Mouse (Mus musculus) MEL (cell line): ENCODE data around the gene Slc6a9. TPM values are rescaled to one million over a fixed set of nuclear protein-coding genes. Genes with fewer than 3 reads are reported as not detected.
A peak's percentile ranks its signal among the peaks of the same experiment; 100 is the strongest.

Source experiments
- DNase-seq: peaks from one replicate; pipeline ENCODE4 v3.0.0; 2011; ENCODE audit warnings: low read depth, low spot score
- H3K27ac ChIP-seq: 2 replicates; pipeline ENCODE4 v1.5.1; 2012; ENCODE audit warnings: low read depth, mild to moderate bottlenecking, control low read depth, low read length, moderate library complexity; ENCODE audit not compliant: control insufficient read depth
- H3K27me3 ChIP-seq, 2 experiments: fragments of 150-350 bp in 1 of 2; sonication (generic) in 1 of 2; 2 replicates each; pipeline ENCODE4 v1.6.1; 2012; ENCODE audit warnings: low read length in 2 of 2, mild to moderate bottlenecking in 2 of 2, improper control_type of control experiment in 1 of 2, moderate library complexity in 1 of 2; ENCODE audit not compliant: insufficient read depth in 2 of 2, control insufficient read depth in 1 of 2
- H3K36me3 ChIP-seq, 2 experiments: 2 replicates each; pipeline ENCODE4 v1.6.1; 2012 to 2014; ENCODE audit warnings: low read length in 2 of 2, improper control_type of control experiment in 1 of 2, inconsistent platforms in 1 of 2, mild to moderate bottlenecking in 1 of 2; ENCODE audit not compliant: insufficient read depth in 2 of 2, control insufficient read depth in 1 of 2
- H3K4me1 ChIP-seq, 2 experiments: fragments of 150-350 bp in 1 of 2; sonication (generic) in 1 of 2; 2 replicates each; pipeline ENCODE4 v1.6.1; 2012; ENCODE audit warnings: low read length in 2 of 2, improper control_type of control experiment in 1 of 2, mild to moderate bottlenecking in 1 of 2; ENCODE audit not compliant: insufficient read depth in 2 of 2, control insufficient read depth in 1 of 2
- H3K4me3 ChIP-seq, 2 experiments: fragments of 150-350 bp in 1 of 2; sonication (generic) in 1 of 2; 2 replicates each; pipeline ENCODE4 v1.5.1; 2012; ENCODE audit warnings: low read depth in 2 of 2, low read length in 2 of 2, mild to moderate bottlenecking in 2 of 2, moderate library complexity in 2 of 2, control low read depth in 1 of 2, improper control_type of control experiment in 1 of 2; ENCODE audit not compliant: control insufficient read depth in 1 of 2, insufficient read depth in 1 of 2
- H3K79me2 ChIP-seq: 2 replicates; pipeline ENCODE4 v1.6.1; 2012; ENCODE audit warnings: mild to moderate bottlenecking, low read length, moderate library complexity; ENCODE audit not compliant: control insufficient read depth, poor library complexity, insufficient read depth
- H3K9ac ChIP-seq: 2 replicates; pipeline ENCODE4 v1.6.1; 2012; ENCODE audit warnings: low read depth, mild to moderate bottlenecking, control low read depth, low read length, moderate library complexity; ENCODE audit not compliant: control insufficient read depth, poor library complexity, severe bottlenecking
- H3K9me3 ChIP-seq: fragments of 150-350 bp; sonication (generic); replicated peaks from 2 replicates; pipeline ENCODE4 v1.6.1; 2012; ENCODE audit warnings: mild to moderate bottlenecking, low read length, improper control_type of control experiment, moderate library complexity; ENCODE audit not compliant: insufficient read depth
- BHLHE40 ChIP-seq: IDR thresholded peaks from 2 replicates; pipeline ENCODE4 v1.6.1; 2012; ENCODE audit warnings: low read depth, mild to moderate bottlenecking, inconsistent platforms, low read length, improper control_type of control experiment, borderline replicate concordance
- CHD1 ChIP-seq: IDR thresholded peaks from 2 replicates; pipeline ENCODE4 v1.6.1; 2012; ENCODE audit warnings: low read depth, mild to moderate bottlenecking, inconsistent platforms, low read length, improper control_type of control experiment
- CTCF ChIP-seq, 3 experiments: IDR thresholded peaks in 2 of 3; conservative IDR thresholded peaks in 1 of 3; 2 replicates each; pipeline ENCODE4 v1.5.1; 2011 to 2012; ENCODE audit warnings: low read length in 3 of 3, low read depth in 2 of 3, mild to moderate bottlenecking in 2 of 3, improper control_type of control experiment in 1 of 3, inconsistent platforms in 1 of 3, mixed read lengths in 1 of 3, moderate library complexity in 1 of 3; ENCODE audit not compliant: control insufficient read depth in 1 of 3, insufficient read depth in 1 of 3, poor library complexity in 1 of 3, severe bottlenecking in 1 of 3
- E2F4 ChIP-seq: IDR thresholded peaks from 2 replicates; pipeline ENCODE4 v1.6.1; 2011; ENCODE audit warnings: low read depth, low read length, improper control_type of control experiment, borderline replicate concordance
- ELF1 ChIP-seq: IDR thresholded peaks from 2 replicates; pipeline ENCODE4 v1.6.1; 2014; ENCODE audit warnings: low read depth, mild to moderate bottlenecking, inconsistent platforms, low read length, improper control_type of control experiment, moderate library complexity
- EP300 ChIP-seq, 2 experiments: IDR thresholded peaks; 2 replicates each; pipeline ENCODE4 v1.6.1; 2011; ENCODE audit warnings: improper control_type of control experiment in 2 of 2, low read length in 2 of 2, low read depth in 1 of 2, mild to moderate bottlenecking in 1 of 2
- ETS1 ChIP-seq: IDR thresholded peaks from 2 replicates; pipeline ENCODE4 v1.6.1; 2012; ENCODE audit warnings: low read depth, mild to moderate bottlenecking, inconsistent platforms, low read length, improper control_type of control experiment, moderate library complexity
- GABPA ChIP-seq: IDR thresholded peaks from 2 replicates; pipeline ENCODE4 v1.6.1; 2012; ENCODE audit warnings: low read depth, mild to moderate bottlenecking, inconsistent platforms, low read length, improper control_type of control experiment, moderate library complexity
- GATA1 ChIP-seq: IDR thresholded peaks from 2 replicates; pipeline ENCODE4 v1.6.1; 2011; ENCODE audit warnings: low read depth, low read length, improper control_type of control experiment
- HCFC1 ChIP-seq: IDR thresholded peaks from 2 replicates; pipeline ENCODE4 v1.6.1; 2012; ENCODE audit warnings: low read depth, mild to moderate bottlenecking, inconsistent platforms, low read length, improper control_type of control experiment, moderate library complexity
- JUND ChIP-seq: IDR thresholded peaks from 2 replicates; pipeline ENCODE4 v1.6.1; 2011; ENCODE audit warnings: low read depth, mild to moderate bottlenecking, improper control_type of control experiment, low read length
- KAT2A ChIP-seq: conservative IDR thresholded peaks from 2 replicates; pipeline ENCODE4 v1.6.1; 2012; ENCODE audit warnings: low read depth, low read length, improper control_type of control experiment, inconsistent platforms
- MAFK ChIP-seq: IDR thresholded peaks from 2 replicates; pipeline ENCODE4 v1.6.1; 2011; ENCODE audit warnings: low read depth, mild to moderate bottlenecking, low read length, improper control_type of control experiment, borderline replicate concordance
- MAZ ChIP-seq: IDR thresholded peaks from 2 replicates; pipeline ENCODE4 v1.6.1; 2012; ENCODE audit warnings: low read depth, mild to moderate bottlenecking, inconsistent platforms, low read length, improper control_type of control experiment
- MEF2A ChIP-seq: IDR thresholded peaks from 2 replicates; pipeline ENCODE4 v1.6.1; 2014; ENCODE audit warnings: low read depth, mild to moderate bottlenecking, inconsistent platforms, low read length, improper control_type of control experiment; ENCODE audit not compliant: poor library complexity, insufficient replicate concordance, severe bottlenecking; ENCODE audit errors: extremely low read depth
- MXI1 ChIP-seq: IDR thresholded peaks from 2 replicates; pipeline ENCODE4 v1.6.1; 2011; ENCODE audit warnings: mild to moderate bottlenecking, low read depth, low read length, improper control_type of control experiment
- MYC ChIP-seq: IDR thresholded peaks from 2 replicates; pipeline ENCODE4 v1.6.1; 2011; ENCODE audit warnings: low read depth, mild to moderate bottlenecking, low read length, improper control_type of control experiment, moderate library complexity
- NELFE ChIP-seq: IDR thresholded peaks from 2 replicates; pipeline ENCODE4 v1.6.1; 2011; ENCODE audit warnings: low read depth, low read length, improper control_type of control experiment
- NRF1 ChIP-seq: IDR thresholded peaks from 2 replicates; pipeline ENCODE4 v1.6.1; 2014; ENCODE audit warnings: low read depth, mild to moderate bottlenecking, inconsistent platforms, low read length, improper control_type of control experiment, moderate library complexity; ENCODE audit not compliant: poor library complexity, insufficient read depth, severe bottlenecking
- POLR2A ChIP-seq, 2 experiments: IDR thresholded peaks; 2 replicates each; pipeline ENCODE4 v1.6.1; 2011 to 2012; ENCODE audit warnings: low read length in 2 of 2, mild to moderate bottlenecking in 2 of 2, control low read depth in 1 of 2, improper control_type of control experiment in 1 of 2, low read depth in 1 of 2, moderate library complexity in 1 of 2; ENCODE audit not compliant: control insufficient read depth in 1 of 2, insufficient read depth in 1 of 2, poor library complexity in 1 of 2
- POLR2AphosphoS2 ChIP-seq: IDR thresholded peaks from 2 replicates; pipeline ENCODE4 v1.6.1; 2011; ENCODE audit warnings: low read length, improper control_type of control experiment
- POLR2AphosphoS5 ChIP-seq: IDR thresholded peaks from 2 replicates; pipeline ENCODE4 v1.6.1; 2012; ENCODE audit warnings: low read depth, borderline replicate concordance, mild to moderate bottlenecking, inconsistent platforms, low read length, moderate library complexity, mixed read lengths
- RAD21 ChIP-seq: IDR thresholded peaks from 2 replicates; pipeline ENCODE4 v1.6.1; 2011; ENCODE audit warnings: mild to moderate bottlenecking, low read depth, low read length, improper control_type of control experiment
- RCOR1 ChIP-seq: IDR thresholded peaks from 2 replicates; pipeline ENCODE4 v1.6.1; 2012; ENCODE audit warnings: low read depth, mild to moderate bottlenecking, inconsistent platforms, low read length, improper control_type of control experiment
- SIN3A ChIP-seq: IDR thresholded peaks from 2 replicates; pipeline ENCODE4 v1.6.1; 2012; ENCODE audit warnings: low read length, improper control_type of control experiment, inconsistent platforms
- SMC3 ChIP-seq: IDR thresholded peaks from 2 replicates; pipeline ENCODE4 v1.6.1; 2011; ENCODE audit warnings: low read depth, low read length, improper control_type of control experiment
- TAL1 ChIP-seq: IDR thresholded peaks from 2 replicates; pipeline ENCODE4 v1.6.1; 2012; ENCODE audit warnings: mild to moderate bottlenecking, inconsistent platforms, low read length, moderate library complexity, mixed read lengths
- TBP ChIP-seq: IDR thresholded peaks from 2 replicates; pipeline ENCODE4 v1.8.0; 2011; ENCODE audit warnings: low read depth, low read length, improper control_type of control experiment
- TCF12 ChIP-seq: IDR thresholded peaks from 2 replicates; pipeline ENCODE4 v1.6.1; 2014; ENCODE audit warnings: low read depth, mild to moderate bottlenecking, inconsistent platforms, low read length, improper control_type of control experiment, moderate library complexity
- UBTF ChIP-seq: IDR thresholded peaks from 2 replicates; pipeline ENCODE4 v1.6.1; 2012; ENCODE audit warnings: low read depth, mild to moderate bottlenecking, inconsistent platforms, low read length, improper control_type of control experiment, moderate library complexity, borderline replicate concordance; ENCODE audit not compliant: insufficient read depth
- USF1 ChIP-seq: IDR thresholded peaks from 2 replicates; pipeline ENCODE4 v1.6.1; 2014; ENCODE audit warnings: low read depth, mild to moderate bottlenecking, inconsistent platforms, low read length, improper control_type of control experiment, moderate library complexity
- USF2 ChIP-seq, 2 experiments: IDR thresholded peaks; 2 replicates each; pipeline ENCODE4 v1.6.1; 2011 to 2012; ENCODE audit warnings: improper control_type of control experiment in 2 of 2, low read length in 2 of 2, borderline replicate concordance in 1 of 2, inconsistent platforms in 1 of 2, low read depth in 1 of 2, mild to moderate bottlenecking in 1 of 2; ENCODE audit not compliant: insufficient read depth in 1 of 2
- ZC3H11A ChIP-seq: IDR thresholded peaks from 2 replicates; pipeline ENCODE4 v1.6.1; 2012; ENCODE audit warnings: low read depth, mild to moderate bottlenecking, inconsistent platforms, low read length, improper control_type of control experiment
- ZKSCAN1 ChIP-seq: IDR thresholded peaks from 2 replicates; pipeline ENCODE4 v1.6.1; 2012; ENCODE audit warnings: low read depth, mild to moderate bottlenecking, inconsistent platforms, low read length, improper control_type of control experiment, moderate library complexity
- ZMIZ1 ChIP-seq: IDR thresholded peaks from 2 replicates; pipeline ENCODE4 v1.6.1; 2012; ENCODE audit warnings: low read depth, mild to moderate bottlenecking, inconsistent platforms, low read length, improper control_type of control experiment, moderate library complexity
- polyA plus RNA-seq, 2 experiments: library from polyadenylated mRNA; stranded (reverse) in 1 of 2; unstranded in 1 of 2; fragments of >175 nt in 1 of 2; fragments of >200 nt in 1 of 2; gene quantifications; 2 replicates each; pipeline versions ENCODE4 v1.2.1 to v1.2.4; 2012; ENCODE audit warnings: low replicate concordance in 2 of 2, low read depth in 1 of 2; ENCODE audit not compliant: insufficient read length in 2 of 2, insufficient read depth in 1 of 2, missing spikeins in 1 of 2
- total RNA-seq: library from RNA; depleted of rRNA; stranded (reverse); fragments of 300-350 nt; gene quantifications from 2 replicates; pipeline ENCODE4 v1.2.3, GENCODE M21; 2012

Slc6a9 gene
- total and polyA plus RNA-seq, 3 experiments = 3.2 to 21.2 TPM; not detected in 1

GRCm38 (mm10) chr4:117829260-117830123, 4.8 kb upstream of the Slc6a9 start:
- H3K79me2 ChIP-seq = no peaks in the 10 kb centered on the region
- H3K9me3 ChIP-seq = no peaks in the 10 kb centered on the region
- DNase-seq = peak; percentile 81
- no peak overlapping the region for H3K9ac ChIP-seq
- H3K27ac ChIP-seq = peak overlapping the region; percentile 28; the same call in 1 of the 2 replicates
- H3K36me3 ChIP-seq = peaks cover 0 to 39% of the 10 kb centered on the region in 2 experiments; a peak in 2 of 4 replicates
- peaks cover 41 to 48% of the 10 kb centered on the region in 2 experiments for H3K4me1 ChIP-seq
- no peak overlapping the region for H3K4me3 ChIP-seq
- no peaks in the 10 kb centered on the region for H3K27me3 ChIP-seq
- TF ChIP-seq GABPA = no peak
- peak; percentile 64; the same call in 1 of the 2 replicates for TF ChIP-seq GATA1
- TF ChIP-seq NELFE = no peak
- peak; percentile 87 for TF ChIP-seq RCOR1
- no peak for TF ChIP-seq CHD1
- TF ChIP-seq MEF2A = 0 out of 2 replicates have a peak, but pooled peaks have one; percentile 23
- peak; percentile 51 to 62 (median 52) for TF ChIP-seq CTCF (IDR thresholded peaks at IDR 0.05 in 2 of 3, conservative IDR thresholded peaks at IDR 0.05 in 1 of 3; ENCODE audit: control insufficient read depth in 1 of 3, insufficient read depth in 1 of 3, low read depth in 2 of 3, low read length in 3 of 3, poor library complexity in 1 of 3, severe bottlenecking in 1 of 3)
- no peak for TF ChIP-seq BHLHE40
- TF ChIP-seq TCF12 = peak; percentile 93
- TF ChIP-seq POLR2AphosphoS5 = no peak
- TF ChIP-seq E2F4 = no peak
- TF ChIP-seq TBP = no peak
- peak; percentile 62 to 79 for TF ChIP-seq EP300 (IDR thresholded peaks at IDR 0.05; ENCODE audit: low read depth in 1 of 2, low read length in 2 of 2)
- no peak; the same call in 1 of the 2 replicates for TF ChIP-seq MAFK
- no peak for TF ChIP-seq KAT2A
- peak; percentile 37 for TF ChIP-seq RAD21
- TF ChIP-seq JUND = no peak
- no peak for TF ChIP-seq POLR2A (IDR thresholded peaks at IDR 0.05; ENCODE audit: control insufficient read depth in 1 of 2, insufficient read depth in 1 of 2, low read depth in 1 of 2, low read length in 2 of 2, poor library complexity in 1 of 2)
- peak; percentile 41 for TF ChIP-seq SMC3
- TF ChIP-seq MAZ = no peak
- no peak for TF ChIP-seq ZC3H11A
- peak; percentile 88 for TF ChIP-seq ETS1
- no peak for TF ChIP-seq ELF1
- TF ChIP-seq USF2 (IDR thresholded peaks at IDR 0.05; ENCODE audit: borderline replicate concordance in 1 of 2, insufficient read depth in 1 of 2, low read depth in 1 of 2, low read length in 2 of 2) = no peak
- TF ChIP-seq MXI1 = no peak
- TF ChIP-seq ZMIZ1 = no peak
- TF ChIP-seq HCFC1 = no peak
- no peak for TF ChIP-seq MYC
- no peak for TF ChIP-seq USF1
- TF ChIP-seq UBTF = no peak
- peak; percentile 44; the same call in 1 of the 2 replicates for TF ChIP-seq SIN3A
- TF ChIP-seq TAL1 = peak; percentile 79
- TF ChIP-seq POLR2AphosphoS2 = no peak
- TF ChIP-seq ZKSCAN1 = no peak
- no peak for TF ChIP-seq NRF1
